Mouse (Mus musculus) heart, postnatal 25 days (tissue): ENCODE results near the gene Ehd1. TPM values are rescaled to one million over a fixed set of nuclear protein-coding genes. Genes with fewer than 3 reads are reported as not detected.
A peak's percentile ranks its signal among the peaks of the same experiment; 100 is the strongest.
"Not testable (repeated sequence)": the region's sequence is repeated elsewhere in the genome, so short reads cannot be mapped to it uniquely, and the experiment has no call there.

ENCODE experiments used
- DNase-seq: peaks from one replicate; pipeline ENCODE4 v3.0.0; 2022; ENCODE audit warnings: low spot score
- intact Hi-C: fragments of 180-260 bp; cut with DNase I; formaldehyde crosslinking; loops from one replicate; pipeline ENCODE4 v1.15.1; 2025
- total RNA-seq, 2 experiments: library from RNA; stranded (reverse); gene quantifications; 2 replicates each; pipeline ENCODE4 v1.2.3; 2021

The Ehd1 gene
- total RNA-seq, 2 experiments from 2014 or later = 119 to 139 TPM

DNA sequence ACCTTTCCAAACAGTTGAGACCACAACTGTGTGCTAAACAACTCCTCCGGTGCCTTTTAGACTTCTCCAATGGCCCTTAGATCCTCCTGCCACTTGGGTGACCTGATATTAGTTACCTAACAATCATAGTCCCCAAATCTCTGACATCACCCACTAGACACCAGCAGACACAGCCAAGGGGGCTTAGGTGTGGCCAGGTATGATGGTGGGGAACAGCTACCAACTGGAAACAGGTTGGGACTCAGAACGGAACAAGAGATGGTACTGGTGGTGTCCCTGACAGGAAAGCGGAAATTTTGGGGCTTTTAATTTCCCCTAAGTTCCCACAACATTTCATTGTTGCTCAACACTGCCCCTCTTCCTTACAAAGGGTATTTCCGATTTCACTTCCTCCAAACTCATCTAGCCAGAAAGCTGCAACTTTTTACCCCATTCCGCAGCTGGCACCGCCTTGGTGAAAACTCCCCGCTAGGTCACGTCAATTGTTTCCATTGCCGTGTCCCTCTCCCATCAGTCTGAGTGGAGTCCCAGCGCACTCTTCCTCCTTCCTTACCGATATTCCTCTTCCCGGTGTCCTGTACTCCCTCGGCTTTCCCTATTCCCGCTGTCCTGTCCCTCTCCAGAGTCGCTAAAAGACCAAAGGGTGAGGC lies 660 bp upstream of the Ehd1 start:
- DNase-seq = no peak

DNA sequence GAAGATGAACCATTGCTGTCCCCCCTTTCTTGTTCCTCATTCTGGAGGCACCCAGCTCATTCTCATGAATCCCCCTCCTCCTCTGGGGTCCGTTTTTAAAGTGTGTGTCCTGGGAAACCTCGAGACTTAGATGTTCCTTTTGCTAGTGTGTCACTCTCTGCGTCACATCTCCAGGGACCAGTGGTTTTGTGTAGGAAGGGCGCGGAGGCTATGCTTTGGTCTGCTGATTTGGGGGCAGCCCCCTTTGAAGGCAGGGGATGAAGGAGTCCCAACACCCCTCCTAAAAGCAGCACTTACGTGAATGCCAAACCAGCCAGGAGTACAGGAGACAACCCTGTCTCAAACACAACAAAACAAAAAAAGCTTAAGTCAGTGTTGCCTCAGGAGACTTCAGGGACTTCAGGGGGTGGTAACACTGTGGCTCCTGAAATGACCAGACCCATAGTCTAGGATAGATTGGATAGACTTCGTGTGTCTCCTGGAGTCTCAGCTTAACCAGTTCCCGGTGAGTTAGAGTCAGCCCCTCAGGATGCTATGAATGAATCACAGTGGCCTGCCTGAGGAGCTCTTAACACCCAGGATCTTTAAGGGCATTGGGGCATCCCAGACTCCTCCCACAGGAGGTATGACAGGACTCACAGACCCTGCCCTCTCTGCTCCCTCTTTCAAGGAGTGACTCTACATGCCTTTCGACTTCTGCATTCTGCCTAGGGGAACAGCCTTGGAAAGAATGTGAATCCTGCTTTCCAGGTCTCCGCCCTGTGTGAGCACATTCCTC lies 1.3 kb downstream of the Ehd1 start:
- intact Hi-C loops = no loop called here
- peak; percentile 85 for DNase-seq

More for the DNA sequence above, 660 bp upstream of the Ehd1 start:
- intact Hi-C loops = no loop called here

DNA sequence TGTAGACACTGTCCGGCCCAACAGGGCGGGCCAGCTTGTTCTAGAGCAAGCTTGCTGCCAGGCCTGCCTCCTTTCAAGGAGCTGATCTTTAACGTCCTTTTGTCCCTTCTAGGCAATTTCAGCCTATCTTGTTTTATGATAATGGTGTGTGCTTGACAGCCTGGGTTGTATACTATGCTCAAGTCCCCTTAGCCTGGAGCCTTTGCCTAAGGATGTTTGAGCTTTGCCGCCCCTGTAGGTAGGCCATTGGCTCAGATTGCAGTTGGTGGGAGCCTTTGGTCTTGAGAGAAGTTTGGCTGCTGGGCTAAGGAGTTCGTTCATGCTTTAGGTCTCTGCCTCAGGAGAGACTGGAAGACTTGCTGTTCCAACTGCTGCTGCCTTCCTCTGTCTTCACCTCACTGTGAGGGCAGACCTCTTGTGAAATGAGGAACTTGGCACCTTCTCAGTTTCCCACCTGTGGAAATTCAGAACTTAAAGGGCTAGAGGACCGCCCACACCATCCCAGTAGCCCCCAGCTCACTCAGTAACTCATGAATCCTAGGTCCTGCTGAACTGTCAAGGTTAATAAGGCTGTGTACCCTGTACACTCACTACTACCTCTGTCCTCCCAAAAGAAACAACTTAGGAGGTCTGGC lies 2.0 kb downstream of the Ehd1 start:
- no peak for DNase-seq
- intact Hi-C loops = no loop called here

DNA sequence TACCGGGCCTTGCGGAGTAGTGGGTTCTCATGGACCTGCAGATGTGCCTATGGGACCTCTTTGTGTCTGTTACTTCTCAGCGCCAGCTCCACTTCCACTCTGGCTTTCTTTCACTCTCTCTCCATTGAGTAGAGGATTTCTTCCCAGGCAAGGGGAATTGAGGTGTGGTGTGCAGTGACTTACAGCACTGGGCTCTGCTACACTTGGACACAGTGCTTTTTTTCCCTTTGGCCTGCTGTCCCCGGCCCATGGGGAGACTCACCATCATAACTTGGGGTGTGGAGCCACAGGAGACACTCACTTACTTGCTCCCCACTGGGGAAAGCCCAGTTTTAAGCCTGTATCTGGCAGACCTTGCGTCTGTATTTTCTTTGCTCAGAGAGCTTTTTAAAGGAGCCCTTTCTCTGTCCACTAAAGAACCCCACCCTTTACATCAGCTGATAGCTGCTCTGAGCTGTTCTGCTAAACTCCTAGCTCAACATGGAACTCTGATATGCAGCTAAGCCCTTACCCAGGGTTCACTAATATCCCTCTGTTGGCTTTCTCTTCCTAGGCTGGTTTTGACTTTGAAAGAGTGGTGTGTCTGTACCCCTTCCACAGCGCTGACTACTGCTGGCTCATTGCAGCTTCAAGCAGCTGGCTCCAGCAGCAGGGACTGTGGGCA lies 3.1 kb downstream of the Ehd1 start:
- no peak for DNase-seq
- intact Hi-C loops = no loop called here

- no peak for DNase-seq
- intact Hi-C loops = no loop called here
These were observed 4.0 kb downstream of the Ehd1 start for GRCm38 (mm10) chr19:6280554-6280953.

- intact Hi-C loops = no loop called here
- DNase-seq = no peak
These were observed 4.8 kb downstream of the Ehd1 start for GRCm38 (mm10) chr19:6281122-6282020.

DNA sequence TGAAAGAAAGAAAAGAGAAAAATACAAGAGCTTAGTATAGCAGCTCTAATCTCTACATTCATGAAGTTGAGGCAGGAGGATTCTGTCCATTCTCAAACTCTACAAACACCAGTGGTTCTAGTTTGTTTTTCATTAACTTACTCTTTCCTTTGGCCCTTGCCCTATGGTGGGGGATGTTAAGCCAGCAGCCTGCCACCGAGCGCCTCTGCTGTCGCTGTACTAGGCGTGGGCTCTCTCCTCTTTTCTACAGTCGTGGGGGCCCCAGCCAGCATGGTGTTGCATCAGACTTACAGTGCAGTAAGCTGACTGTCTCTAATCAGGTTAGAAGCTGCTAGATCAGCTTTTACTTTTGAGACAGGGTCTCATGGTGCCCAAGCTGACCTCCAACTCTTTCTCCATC lies 6.5 kb downstream of the Ehd1 start:
- no peak for DNase-seq
- intact Hi-C loops = no loop called here

- DNase-seq = no peak
- intact Hi-C loops = no loop called here
These were observed 8.0 kb downstream of the Ehd1 start for GRCm38 (mm10) chr19:6284502-6284901.

DNA sequence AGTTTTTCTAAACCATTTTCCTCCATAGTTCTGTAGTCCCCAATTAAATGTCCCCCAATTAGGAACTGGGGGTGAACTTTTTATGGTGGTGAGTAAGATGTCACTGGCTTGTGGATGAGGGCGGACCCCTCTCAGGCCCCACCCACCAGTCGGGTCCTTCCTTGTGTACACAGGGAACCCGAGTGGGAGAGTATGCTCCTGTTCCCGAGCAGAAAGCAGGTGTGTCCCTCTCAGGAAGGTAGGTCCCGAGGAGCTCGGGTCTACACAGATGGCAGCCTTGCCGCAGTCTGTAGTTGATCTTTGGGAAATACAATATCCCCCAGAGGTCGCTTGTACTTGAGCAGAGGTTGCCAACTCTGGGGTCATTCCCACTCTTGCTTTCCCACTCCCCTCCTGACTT lies 8.7 kb downstream of the Ehd1 start:
- intact Hi-C loops = no loop called here

DNA sequence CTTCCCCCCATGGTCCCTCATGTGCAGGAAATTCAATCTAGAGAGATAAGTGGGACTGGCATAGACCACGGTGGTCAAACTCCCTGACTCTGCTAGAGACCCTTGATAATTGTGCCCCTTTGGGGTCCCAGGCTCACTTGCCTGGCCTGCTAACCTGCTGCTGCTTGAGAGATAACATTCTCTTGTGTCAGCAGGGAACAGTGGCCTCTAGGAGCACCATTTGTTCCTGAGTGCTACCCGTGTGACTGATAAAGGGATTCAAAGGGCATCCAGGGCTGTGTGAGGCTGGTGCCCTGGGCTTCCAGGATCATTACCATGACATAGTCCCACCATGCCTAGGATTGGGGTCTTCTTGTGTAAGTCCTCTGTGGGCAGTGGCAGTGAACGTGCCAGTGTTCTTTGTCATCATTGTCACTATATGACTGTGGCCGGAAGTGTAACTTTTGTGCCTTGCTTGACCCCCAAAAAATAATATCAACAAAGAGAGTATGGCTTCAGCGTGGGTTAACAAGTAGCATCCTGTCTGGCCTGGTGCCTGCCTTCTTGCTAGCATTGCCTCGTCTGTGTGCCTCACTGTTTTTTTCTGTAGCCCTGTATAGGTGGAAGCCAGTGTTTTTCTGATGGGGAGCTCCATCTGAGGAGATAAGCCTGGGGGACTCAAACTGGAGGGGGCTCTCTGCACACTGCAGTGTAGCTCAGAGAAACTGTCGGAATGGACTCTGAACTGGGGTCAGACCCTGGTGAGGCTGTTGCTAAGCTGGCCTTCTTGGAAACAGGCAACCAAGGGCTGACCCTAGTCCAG lies 9.3 kb downstream of the Ehd1 start:
- no peak for DNase-seq
- intact Hi-C loops = no loop called here

More for the DNA sequence above, 8.7 kb downstream of the Ehd1 start:
- no peak for DNase-seq

- DNase-seq = peak; percentile 55
These were observed 10.2 kb downstream of the Ehd1 start for GRCm38 (mm10) chr19:6286434-6287401.

DNA sequence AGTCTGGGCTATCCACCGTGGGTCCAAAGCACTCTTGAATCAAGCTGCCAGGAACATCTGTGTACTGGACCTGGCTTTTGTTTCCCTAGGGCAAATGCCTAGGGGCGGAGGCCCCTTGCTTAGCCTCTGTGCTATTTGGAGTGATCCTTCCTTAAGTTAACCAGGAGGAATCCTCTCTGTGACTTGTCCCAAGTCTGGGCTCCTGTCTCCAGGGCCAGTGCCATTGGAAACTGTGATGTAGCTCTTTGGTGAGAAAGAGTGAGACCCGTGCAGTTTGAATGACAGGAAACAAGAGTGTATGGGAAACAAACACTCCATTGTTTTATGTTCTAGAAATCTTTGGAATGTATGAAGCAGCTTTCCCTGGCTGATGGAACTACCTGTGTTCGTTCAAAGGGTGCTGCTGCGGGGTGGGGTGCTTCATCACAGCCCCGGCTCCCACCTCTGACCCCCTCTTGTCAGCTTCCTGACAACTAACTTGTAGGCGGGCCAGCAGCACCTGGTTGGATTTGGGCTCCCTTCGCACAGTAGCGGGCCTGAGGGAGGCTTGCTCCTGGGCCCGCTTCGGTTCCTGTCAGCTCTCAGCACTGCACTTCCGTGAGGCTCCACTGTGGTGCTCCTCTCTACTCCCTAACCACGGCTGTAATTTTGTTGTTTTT lies 11.8 kb downstream of the Ehd1 start:
- intact Hi-C loops = no loop called here
- peak; percentile 59 for DNase-seq

More at GRCm38 (mm10) chr19:6286434-6287401, 10.2 kb downstream of the Ehd1 start:
- intact Hi-C loops = no loop called here

DNA sequence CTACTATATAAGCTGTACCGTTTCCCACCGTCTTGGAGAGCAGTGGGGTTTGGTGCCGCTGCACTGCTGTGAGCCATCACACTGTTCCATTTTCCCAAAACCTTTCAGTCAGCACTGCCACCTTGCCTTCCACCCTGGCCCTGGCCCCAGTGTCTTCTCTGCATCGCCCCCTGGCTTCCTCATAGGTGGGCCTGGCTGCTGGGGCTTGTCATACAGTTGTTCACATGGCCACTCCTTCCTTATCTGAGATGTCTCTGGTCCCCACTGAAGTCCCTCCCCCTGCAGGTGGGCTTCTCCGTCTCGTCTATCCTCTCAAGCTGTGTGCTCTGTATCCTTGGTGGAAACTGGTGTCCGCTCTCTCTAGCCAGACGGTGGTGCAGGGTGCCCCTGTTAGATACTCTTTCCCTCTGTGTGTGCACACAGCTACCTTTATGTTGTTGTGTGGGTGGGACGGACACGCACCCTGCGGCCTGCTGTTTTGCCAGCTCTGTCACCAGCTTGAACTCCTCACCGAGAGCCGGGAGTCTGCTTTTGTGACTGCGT lies 13.2 kb downstream of the Ehd1 start:
- intact Hi-C loops = no loop called here
- DNase-seq = no peak

- DNase-seq, intact Hi-C loops: not testable (repeated sequence)
These were observed 14.2 kb downstream of the Ehd1 start for GRCm38 (mm10) chr19:6290720-6291116.

GRCm38 (mm10) chr19:6291117-6291781 lies 14.7 kb downstream of the Ehd1 start:
- intact Hi-C loops = no loop called here

DNA sequence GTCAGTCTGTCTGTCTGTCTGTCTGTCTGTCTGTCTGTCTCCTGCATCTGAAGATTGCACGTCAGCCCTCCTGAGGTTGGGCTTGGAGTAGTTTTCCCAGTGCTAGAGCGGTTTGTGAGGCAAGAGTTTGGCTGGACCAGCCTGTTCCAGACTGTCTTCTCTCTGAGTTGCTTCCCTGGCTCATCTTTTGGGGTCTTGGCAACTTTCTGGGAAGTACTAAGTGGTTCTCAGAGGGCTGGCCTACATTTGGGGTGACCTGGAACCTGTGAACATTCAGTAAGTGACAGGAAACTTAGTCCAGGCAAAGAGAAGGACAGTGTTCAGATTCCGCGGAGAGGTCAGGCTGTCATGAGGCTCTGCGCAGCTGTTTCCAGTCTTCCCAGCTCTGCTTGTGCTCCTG lies 15.7 kb downstream of the Ehd1 start:
- no peak for DNase-seq
- intact Hi-C loops = no loop called here

More at GRCm38 (mm10) chr19:6291117-6291781, 14.7 kb downstream of the Ehd1 start:
- DNase-seq = peak; percentile 65
